Mouse (Mus musculus): Measurements from ENCODE around the gene Smap1.

The Smap1 gene

DNA sequence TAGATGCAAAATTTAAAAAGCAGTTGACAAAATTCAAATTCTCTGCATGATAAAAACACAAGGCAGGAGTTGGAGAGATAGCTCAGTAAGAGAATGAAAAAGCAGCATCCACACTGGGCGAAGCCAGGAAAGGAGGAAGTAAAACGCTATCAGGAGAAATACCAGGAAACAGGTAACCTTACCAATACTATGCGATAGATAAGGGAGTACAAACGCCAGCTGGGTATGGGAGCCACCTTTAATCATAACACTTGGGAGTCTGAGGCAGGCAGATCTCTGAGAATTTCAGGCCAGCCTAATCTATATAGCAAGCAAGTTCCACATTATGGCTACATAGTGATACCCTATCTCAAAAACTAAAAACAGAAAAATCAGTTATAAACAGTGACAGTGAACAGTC, 85.5 kb downstream of the Smap1 start:
- no peak for DNase-seq (ENCODE audit: low spot score in 2 of 2)

DNA sequence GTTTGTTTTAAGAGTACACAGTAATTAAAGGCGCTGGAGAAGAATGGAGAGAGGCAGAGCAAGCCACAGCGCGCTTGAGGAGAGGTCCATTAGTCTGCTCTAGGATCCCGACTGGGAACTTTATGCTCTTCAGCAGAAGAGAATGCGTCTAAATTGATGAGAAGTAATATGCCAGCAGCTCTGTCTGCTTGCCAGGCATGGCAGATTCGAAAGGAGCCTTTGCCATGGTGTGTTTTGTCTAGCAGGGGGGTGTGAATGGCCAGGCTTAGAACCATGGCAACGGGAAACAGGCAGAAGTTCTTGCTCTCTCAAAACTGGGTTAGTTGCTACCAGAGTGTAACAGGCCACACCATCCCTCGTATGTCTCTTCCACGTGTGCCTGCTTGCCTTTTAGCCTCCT, 87.3 kb downstream of the Smap1 start:
- no peak for DNase-seq (ENCODE audit: low spot score in 2 of 2)

DNA sequence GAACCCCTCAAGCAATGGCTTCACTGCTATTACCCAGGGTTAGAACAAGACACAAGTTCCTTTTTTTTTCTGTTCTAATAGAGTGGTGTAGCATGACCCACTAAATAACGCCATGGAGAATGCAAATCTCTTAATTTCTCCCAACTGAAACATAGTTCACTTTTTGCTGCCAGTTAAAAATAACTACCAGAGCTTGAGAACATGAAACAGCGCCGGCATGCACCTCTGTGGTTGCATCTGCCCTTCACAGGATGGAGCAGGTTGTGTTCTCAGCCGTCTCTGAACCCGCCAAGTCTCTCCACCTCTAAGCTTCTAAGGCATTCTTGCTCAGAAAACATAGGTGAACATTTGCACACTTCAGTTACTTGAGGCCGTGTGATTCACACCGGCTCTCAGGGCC, 87.9 kb downstream of the Smap1 start:
- DNase-seq (ENCODE audit: low spot score in 2 of 2) = no peak

DNA sequence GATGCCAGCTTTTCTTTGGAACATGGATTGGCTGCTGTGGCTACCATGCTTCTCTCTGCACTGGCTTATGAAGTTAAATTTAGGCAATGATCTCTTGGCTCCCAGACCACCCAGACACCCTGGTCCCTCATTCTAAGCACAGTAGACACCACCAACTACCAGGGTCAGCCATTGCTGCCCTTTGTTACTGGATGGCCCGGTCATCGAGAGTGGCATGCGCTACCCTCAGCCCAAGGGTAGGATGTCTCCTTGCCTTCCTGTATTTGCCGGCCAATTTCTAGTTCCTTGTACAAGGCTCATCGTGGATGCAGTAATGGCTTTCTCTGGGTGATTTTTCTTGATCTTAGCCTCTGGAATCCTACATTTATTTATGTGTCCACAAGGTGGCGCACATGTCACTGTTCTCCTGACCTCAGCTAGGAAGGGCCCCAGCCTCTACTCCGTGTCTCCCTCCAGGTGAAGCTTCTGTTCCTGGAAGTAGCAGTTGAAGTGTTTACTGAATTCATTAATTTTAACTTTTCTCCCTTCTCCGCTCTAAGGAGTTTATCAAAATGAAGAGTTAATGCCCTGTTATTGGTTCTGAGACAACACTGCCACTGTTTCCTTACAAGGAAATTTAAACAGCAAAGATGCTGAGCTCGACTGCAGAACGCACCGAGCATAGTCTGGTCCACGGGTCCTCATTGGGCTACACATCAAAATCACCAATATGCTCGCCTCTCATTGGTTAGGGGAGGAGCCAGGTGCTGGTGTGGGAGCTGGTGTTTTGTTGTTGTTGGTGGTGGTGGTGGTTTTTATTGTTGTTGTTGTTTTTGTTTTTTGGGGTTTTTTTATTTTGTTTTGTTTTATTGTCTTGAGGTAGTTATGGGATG, 95.0 kb downstream of the Smap1 start:
- DNase-seq (ENCODE audit: low spot score in 2 of 2) = no peak

DNA sequence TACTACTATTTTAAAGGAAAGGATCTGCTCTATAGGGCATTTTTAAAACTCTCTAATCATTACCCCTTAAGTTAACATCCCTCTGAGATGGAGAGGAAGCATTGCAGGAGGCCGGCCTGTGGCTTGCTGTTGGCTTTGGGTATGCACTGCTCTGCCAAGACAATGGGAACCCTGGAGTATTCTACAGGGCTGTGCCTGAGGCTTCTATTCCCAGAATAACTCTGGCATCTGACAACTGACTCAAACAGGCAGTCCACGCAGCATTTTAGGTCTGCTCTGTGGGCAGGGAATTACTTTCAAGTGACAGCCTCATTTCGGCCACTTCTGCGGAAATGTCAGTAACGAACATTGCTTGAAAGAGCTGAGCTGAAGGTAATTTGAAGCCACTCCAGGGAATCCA, 100.5 kb downstream of the Smap1 start:
- no peak for DNase-seq (ENCODE audit: low spot score in 2 of 2)

DNA sequence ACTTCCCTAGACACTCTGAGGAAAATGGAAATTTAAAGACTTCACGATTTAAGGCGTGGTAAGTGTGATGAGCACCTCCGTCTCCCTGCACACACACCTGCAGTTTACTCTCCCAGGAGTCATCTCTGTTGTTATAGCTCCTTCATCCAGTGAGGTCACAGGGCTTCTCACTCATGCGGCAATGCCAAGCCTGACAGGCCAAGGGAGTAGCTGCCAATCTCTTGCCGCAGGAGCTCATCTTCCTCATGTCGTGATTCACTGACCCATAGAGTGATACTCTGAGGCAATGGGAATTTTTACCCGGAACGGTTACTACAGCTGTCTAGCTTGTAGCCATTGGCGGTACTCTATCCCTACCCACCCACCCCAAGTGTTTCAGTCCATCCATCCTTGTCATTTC, 123.8 kb downstream of the Smap1 start:
- DNase-seq (ENCODE audit: low spot score in 2 of 2) = no peak

All from right cerebral cortex, postnatal 36 days (tissue).